Mouse (Mus musculus): ENCODE data around the gene Polr1d.

GRCm38 (mm10) chr5:147125542-147126185 is 48.8 kb downstream of the Polr1d start:
- TF ChIP-seq POLR2A (IDR thresholded peaks at IDR 0.05; ENCODE audit: control insufficient read depth, low read depth, low read length) (no peak), CTCF (IDR thresholded peaks at IDR 0.05; ENCODE audit: control insufficient read depth, insufficient read depth, insufficient replicate concordance, low read depth, low read length) (no peak)

Data from testis, adult 2 months (tissue).